Mouse (Mus musculus) embryo, embryonic 10 days (tissue): ENCODE data around the gene Arid3b.

Source experiments
- DNase-seq: peaks from one replicate; pipeline ENCODE4 v3.0.0-alpha.2; 2015; ENCODE audit warnings: low spot score

Gene Arid3b

DNA sequence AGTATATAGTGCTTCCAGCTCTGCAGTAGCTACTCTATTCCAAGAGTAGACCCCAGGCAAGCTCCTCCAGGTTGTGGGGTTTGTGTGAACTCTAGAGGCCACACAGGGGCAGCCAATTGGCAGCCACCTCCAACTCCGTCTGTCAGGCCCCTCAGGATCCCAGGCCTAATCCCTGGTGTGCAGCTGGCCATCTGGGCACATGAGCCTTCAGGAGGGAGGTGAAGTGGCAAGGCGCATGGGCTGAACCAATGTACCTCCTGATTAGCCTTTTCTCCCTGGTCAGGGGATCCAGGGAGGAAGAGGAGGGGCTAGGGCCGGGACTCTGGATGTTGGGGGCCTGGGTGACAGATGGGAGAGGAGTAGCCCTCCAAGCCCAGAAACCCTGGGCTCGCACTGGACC lies 60.9 kb downstream of the Arid3b start:
- DNase-seq: no peak

DNA sequence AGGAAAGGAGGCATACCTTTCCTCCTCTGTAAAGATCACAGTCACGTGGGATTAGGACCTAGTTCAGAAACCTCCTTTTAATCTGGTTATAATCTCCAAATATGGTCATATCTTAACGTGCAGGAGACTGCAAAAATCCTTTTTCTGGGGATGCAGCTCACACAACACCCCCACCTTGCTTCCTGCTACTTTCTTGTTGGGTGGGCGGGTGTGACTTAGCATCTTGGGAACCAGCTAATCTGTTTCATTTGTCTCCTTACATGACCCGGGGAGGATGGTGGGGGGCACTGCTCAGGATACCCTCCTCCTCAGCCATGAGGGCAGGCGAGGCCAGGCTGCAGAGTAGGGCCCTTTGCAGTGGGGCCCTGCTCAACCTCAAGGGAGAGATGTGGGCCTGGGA lies 61.6 kb downstream of the Arid3b start:
- no peak for DNase-seq

DNA sequence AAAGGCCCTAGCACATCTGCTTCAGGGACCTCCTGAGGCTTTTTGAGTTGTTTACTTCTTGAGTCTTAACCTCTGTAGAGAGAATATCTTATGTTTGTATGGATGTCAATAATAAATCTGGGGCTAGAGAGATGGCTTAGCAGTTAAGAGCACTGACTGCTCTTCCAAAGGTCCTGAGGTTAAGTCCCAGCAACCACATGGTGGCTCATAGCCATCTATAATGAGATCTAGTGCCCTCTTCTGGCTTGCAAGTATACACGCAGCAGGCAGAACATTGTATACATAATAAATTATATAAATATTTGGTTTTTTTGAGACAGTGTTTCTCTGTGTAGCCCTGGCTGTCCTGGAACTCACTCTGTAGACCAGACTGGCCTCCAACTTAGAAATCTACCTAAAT lies 62.4 kb downstream of the Arid3b start:
- peak; percentile 68 for DNase-seq

DNA sequence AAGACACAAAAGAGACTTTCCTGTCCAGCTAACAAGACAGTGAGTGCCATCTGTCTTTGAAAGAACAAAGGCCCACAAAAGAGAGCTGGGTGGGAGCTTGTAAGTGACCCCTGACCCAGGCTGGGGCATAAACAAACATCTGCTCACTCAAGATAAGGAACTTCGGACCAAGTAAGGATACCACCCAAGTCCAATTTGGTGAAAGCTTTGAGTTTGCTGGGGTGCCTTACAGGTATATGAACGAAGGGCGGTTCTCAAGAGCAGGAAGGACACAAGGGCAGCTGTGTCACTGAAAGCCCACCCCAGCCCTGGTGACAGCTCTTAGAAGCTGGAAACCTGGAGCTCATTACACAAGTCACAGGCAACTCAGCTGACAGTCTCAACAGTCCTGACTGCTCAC lies 62.8 kb downstream of the Arid3b start:
- DNase-seq: no peak

DNA sequence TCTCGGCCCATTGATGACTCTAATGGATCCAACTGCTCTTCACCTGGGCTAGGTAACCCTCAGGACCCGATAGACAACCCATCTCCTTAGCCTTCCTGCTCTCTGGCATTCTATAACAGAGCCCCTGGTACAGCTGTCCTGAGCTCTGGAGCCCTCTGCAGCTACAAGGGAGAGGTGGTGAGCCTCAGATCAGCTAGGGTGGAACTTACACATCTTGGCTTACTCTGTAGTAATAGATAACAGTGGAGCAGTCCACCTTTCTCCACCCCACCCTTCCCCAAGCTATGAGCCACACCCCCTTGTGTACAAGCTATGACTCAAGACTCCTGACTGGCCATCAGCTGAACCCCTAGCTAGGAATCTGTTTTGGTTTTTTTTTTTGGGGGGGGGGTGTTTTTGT lies 65.8 kb downstream of the Arid3b start:
- no peak for DNase-seq

DNA sequence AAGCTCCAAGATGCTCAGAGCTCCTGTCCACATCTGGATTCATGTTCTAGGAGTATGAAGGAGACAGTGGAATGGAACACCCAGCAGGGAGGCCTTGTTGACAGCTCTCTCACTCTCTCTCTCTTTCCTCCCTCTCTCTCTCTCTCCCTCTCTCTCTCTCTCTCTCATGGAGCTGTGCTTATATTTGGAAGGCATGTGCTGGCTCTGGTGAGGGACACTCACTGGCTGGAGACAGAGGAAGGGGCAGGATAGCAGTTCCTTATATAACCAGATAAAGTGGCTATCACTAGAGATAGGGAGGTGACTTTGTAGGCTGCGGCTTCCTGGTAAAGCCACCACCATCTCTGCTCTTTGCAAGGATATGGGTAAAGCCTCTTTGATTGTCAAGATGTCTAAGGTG lies 66.4 kb downstream of the Arid3b start:
- no peak for DNase-seq

DNA sequence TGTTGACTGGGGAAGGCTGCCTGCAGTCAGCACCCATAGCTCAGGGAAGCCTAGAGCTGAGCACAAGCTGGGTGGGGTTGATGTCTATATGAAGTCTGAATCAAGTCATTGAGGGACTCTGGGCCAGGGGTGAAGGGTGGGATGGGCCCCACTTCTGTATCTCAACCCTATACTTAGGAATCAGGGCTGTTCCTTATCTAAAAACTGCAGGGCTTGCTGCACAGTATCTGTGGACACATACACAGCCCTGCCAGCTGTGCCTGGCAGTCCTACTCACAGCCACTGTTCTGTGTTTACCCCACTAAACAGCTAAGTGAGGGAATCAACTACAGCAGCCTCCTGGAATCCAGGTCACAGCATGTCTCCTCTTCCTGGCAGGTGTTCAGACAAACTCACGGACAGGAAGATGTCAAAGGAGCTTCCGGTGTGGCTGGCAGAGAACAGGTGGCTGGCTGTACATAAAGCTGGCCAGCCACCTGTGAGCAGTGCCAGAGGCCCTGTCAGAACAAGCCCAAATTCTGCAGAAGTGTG lies 67.0 kb downstream of the Arid3b start:
- no peak for DNase-seq

DNA sequence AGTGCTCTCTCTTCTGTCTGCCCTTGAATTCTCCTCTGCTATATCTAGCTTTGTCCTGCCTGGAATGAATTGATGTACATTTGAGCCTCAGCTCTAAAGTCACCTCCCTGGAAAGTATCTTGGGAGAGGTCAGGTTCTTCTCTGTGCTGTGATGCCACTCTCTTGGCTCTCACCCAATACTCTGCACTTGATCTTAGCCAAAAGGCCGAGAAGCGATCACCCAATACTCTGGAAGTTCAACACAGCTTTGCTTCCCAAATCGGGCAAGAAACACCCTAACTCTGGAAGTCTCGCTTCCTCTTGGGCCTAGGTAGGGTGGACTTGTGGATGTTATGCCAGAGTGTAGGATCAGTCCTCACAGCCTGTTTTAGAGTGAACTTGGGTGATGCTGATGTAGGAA lies 69.4 kb downstream of the Arid3b start:
- DNase-seq: no peak

DNA sequence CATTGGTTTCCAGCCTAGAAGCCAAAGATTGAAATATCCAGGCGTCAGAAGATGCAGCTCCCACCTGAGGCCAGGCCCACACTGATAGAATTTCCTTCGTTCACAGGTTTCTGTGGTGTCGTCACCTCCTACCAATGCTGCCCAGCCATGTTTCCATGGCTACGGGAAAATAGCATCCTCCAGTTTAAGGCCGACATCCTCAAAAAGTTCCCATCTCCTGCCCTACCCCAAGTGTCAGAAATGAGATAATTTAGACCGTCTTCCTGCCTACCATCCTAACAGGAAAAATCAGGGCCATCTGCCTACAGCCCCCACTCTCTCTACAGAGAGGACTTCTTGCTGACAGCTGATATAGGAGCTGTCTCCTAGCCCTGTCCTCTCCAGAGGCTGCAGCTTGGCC lies 70.2 kb downstream of the Arid3b start:
- DNase-seq: no peak

DNA sequence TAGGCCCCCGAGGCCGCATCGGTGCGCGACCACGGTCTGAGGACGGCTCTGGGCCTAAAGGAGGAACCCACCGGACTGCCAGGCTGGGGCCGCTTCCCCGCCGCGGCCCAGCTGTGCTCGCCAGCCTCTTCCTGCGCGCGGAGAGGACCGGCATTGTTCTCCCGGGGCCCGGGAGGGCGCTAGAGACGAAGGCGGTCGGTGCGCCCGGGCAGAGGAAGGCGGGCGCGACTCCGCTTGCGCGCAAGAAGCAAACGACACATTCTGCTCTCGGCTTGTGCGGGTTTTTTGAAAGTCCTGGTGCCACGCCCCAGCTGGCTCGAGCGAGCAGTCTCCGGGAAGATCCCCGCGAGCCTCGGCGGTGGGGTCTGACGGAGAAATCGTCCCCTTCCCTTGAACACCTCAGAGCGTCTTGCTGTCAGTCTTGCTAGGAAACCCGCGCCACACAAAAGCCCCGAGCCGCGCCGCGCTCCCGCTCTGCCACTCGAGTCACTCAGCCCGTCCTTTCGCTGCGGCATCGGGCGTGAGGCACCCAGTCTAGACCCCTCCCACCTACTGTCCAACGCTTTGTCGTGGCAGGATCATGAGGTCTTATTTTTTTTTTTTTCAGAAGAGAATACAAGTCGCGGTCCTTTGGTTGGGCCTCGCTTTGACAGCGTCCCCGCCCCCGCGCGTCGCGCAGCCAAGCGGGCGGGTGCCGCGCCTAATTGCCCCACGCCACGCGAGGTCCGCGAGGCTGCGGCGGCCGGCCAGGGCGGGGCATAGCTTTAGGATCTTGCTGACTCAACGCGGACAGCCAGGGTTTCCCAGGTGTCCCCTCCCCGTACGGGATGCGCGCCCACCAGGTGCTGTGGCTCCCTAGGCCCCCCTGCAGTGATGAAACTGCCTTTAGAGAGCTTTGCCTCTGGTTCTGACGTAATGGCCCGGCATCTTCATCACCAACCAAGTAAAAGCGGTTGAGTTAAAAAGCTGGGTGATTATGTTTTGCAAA lies 70.9 kb downstream of the Arid3b start, which contains the start of gene Clk3:
TSS of gene Clk3 (minus strand) at position 497 of the 988 bp plus-strand sequence.
- DNase-seq: peak; percentile 69

DNA sequence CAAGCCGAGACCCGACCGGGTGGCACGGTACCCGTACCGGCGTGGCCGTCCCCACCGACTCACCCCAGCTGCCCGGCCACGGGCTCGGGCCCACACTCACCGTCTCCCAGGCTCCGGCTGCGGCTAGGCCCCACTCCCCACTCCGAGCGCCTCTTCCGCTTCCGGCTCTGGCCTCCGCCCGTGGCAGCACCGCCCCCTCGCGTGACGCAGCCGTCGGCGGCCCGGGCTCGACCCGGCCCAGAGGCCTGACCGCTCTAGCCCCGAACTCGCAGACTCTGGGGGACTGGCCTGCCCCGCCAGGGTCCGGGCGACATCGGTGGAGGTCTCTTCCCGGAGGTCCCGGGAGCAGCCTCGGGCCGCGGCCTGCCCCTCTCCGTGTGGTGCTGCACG lies 71.6 kb downstream of the Arid3b start:
- DNase-seq: peak; percentile 96

DNA sequence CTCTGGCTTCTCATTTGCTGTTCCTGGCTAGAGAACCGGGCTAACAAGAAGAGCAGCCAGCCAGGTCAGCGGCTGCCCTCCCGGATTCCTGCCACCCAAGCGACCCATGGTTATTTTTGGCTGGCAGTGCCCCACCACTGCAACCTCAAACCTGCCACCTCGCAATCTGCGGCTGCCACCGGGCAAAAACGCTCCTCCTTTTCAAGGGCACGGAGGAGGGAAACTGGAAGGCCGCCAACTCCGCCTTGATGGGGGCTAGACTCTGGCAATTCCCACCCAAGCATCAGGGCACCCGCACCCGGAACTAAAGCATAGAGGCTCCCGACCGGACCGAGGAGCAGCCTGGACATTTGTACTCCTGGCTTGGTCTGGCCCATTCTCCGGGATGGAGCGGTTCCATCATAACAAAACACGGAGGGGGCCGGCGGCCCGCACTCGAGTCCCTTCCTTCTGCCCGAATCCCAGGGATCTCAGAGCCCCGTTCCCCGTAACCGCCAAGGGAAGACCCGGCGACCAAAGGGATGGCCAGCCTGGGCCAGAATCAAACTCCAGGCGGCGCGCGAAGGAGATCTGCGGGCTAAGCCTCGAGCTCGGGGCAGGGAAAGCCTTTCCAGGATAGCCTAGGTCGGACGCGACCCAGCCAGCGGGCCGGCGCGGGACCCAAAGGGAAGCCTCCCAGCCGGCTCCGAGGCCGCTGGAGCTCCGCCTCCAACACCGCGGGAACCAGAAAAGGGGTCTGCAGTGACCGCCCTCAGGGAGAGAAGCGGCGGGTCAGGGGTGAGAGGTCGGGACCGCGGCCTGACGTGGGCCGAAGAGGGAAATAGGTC lies 72.2 kb downstream of the Arid3b start:
- peak; percentile 78 for DNase-seq

DNA sequence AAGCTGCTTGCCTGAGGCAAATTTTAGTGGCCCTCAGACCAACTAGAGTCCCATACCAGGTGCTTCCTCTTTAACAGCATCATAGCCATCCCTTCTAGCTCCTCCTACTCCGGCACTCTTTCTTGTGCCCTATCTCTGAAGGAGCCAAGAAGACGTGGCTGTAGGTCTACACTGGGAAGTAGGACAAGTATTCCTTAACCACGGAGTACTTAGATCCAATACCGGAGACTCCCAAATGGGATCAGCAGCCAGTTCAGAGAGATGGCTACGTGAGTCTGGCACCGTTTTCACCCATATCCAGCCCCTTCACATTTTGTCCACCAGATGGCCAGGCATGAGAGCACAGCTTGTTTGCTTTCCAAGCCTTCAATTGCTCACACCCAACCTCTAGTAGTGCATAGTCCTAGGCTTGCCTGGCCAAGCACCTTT lies 74.0 kb downstream of the Arid3b start:
- DNase-seq: peak; percentile 56

DNA sequence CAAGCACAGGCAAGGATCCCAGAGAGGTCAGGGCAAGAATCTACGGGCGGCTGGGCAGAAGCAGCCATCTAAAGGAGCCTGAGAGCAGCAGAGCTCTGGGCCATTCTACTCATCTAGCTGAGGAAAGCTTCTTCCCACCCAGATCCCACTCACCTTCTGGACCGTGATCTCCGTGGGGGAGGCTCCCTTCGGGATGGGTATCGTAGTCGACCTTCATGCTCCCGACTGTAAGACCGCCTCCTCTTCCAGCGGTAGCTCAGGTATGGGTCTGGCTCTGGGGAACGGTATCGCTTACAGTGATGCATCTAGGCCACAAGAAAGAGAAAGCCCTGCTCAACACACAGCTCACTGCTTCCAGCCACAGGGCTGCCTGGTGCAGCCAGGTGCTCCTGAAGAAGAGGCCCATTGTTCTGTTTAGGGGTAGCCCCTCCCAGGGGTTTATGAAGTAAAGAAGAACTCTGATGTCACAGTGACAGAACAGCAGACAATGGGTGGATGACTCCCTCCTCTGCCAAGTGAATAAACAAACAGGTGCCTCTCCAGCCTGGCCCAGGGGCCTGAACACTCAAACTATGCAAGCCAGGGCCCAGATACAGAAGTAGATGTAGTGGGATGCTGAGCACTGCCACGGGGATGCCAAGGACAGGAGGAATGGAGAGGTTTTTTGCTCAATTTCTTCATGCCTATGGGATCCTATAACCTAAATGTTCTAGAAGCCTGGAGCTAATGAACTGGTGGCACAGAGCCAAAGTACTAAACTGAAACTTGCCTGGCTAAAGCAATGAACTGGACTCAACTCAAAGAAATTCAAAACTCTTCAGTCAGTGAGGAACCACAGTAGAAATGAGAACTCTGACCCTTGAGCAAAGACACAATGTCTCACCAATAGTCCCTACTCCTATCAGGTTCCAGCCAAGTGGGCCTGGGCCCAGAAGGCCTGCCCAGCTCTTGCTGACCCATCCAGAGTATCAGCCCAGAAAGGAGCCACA lies 74.7 kb downstream of the Arid3b start:
- DNase-seq: no peak

DNA sequence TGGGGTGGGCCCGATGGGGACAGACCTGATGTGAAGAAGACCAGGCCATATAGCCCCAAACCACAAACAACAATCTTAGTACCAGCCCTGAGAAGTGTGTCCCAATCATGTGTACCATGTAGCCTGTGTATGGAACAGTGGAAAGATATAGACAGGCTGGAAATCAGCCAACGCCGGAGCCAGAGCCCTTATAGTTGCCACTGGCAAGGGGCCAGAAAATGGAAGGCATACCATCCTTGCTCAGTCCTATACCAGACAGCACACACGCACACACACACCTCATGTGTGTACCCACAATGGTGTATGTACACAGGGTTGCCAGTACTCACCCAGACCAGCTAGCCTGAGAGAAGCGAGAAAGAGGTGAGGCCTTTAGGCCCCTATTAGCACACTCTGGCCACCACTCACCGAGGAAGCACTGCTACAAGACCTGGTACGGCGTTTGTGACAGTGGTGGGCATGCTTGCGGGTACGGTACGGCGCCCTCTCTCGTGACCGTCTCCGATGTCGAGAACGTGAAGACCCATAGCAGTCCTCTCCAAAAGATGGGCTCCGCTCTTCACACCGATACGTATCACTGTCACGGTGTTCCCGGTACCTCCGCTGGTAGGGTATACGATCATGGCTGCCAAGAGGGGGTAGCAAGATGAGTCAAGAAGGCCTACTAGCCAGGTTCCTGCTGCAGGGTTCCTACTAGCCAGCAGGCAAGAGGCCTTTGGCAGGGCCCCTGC lies 76.0 kb downstream of the Arid3b start:
- DNase-seq: no peak

DNA sequence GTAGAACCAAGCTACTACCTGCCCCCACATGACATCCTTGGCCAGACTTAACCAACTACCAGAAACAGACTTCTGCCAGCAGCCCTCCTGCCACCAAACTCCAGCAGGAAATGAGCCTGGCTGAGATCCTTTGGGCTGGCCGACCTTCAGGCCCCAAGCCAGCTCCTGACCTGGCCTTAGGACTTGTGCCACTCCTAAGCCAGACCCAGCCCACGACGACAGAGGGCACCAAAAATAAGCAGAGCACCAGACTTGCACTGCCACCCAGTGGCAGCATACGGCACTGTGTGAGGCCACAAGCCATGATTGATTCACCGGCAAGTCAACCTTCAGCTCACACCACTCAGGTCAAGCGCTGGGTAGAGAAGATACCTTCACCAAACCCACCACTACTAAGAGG lies 77.3 kb downstream of the Arid3b start:
- peak; percentile 73 for DNase-seq

DNA sequence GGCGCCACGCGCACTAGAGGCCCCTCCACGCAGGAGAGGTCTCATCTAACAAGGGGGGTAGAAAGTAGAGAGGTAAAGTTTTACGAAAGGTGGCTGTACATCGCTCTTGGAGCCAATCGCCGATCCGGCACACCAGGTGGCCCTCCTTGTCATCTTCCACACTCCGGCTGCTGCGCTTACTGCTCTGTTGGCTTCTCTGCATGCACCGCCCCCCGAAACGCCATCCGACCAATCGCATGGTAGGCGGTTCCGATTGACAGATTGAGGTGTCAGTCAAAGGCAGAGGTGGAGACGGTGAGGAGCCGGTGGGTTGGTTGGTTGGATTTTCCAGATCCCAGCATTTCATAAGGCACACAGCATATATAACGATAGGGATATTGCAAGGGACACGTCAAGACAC lies 78.1 kb downstream of the Arid3b start:
- peak; percentile 36 for DNase-seq

DNA sequence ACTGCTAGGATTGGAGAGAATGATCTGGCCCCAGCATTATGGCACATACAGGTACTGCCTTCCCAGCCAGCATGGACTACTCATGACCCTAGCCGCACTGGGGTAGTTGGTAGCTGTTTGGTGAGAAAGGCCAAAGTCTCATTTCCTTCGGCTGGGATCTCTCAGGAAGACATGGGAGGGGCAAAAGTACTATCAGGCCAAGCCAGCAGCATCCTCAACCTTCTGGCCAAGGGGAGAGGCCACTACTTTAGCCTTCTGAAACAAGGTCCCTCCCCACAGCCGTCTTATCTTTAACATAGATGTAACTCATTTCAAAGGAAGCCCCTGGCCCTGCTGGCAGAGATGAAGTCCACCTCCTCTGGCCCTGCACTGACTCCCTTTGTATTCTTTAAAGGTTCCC lies 79.0 kb downstream of the Arid3b start:
- no peak for DNase-seq

DNA sequence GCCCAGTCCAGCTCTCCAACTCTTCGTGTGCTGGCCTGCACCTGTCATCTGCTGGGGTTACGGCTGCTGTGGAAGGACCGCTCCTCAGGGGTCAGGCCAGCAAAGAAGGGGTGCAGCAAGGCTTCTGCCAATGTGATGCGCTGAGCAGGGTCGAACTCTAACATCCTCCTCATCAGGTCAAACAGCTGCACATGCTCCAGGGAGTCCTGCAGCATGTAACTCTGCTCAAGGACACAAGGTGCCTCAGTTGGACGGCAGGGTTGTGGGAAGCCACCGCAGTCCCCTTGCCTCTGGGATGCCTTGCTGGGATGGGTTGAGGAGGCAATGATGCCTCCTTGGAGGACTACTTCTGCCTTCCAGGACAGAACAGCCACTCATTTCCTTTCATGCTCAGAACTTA lies 85.7 kb downstream of the Arid3b start:
- no peak for DNase-seq

DNA sequence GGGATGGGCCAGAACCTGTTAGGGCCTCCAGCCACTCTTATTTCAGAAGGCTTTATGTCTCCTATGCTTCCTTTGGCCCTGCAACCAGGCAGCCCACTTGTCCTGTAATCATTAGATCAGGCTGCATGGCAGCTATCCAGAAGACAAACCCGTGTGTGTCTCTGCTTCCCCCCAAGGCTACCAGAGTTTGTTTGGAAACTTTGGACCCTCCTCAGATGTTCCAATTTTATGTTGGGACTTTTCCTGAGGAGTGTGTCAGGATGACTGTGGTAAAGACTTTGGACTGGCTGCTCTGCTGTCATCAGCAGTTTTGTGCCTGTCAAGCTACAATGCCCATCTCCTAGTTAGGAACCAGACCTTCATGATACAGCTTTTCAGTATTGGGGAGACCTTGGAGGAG lies 87.8 kb downstream of the Arid3b start:
- no peak for DNase-seq

DNA sequence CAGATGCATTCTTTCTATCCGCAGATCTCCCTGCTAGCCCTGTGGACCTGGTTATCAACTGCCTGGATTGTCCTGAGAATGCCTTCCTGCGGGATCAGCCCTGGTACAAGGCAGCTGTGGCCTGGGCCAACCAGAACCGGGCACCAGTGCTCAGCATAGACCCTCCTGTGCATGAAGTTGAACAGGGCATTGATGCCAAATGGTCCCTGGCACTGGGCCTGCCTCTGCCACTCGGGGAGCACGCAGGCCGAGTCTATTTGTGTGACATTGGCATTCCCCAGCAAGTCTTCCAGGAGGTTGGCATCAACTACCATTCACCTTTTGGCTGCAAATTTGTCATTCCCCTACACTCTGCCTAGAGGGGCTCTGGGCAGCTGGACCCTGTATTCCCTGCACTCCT lies 88.5 kb downstream of the Arid3b start:
- DNase-seq: no peak
